Mouse (Mus musculus): ENCODE data around the gene AI467606. TPM values are rescaled to one million over a fixed set of nuclear protein-coding genes. Genes with fewer than 3 reads are reported as not detected.

AI467606 gene
- 1.6 TPM in 2 replicates for polyA plus RNA-seq (2011; ENCODE audit: insufficient read depth, insufficient read length, low read depth, missing spikeins)

- Histone ChIP-seq H3K9me3 (replicated peaks; ENCODE audit: control insufficient read depth, insufficient read depth, low read length, poor library complexity, severe bottlenecking) (no peaks in the 10 kb centered on the region), H3K9ac (ENCODE audit: low read depth, poor library complexity, severe bottlenecking) (peak within 1 kb of the TSS; percentile 39), H3K27me3 (ENCODE audit: control insufficient read depth, insufficient read depth, low read length, poor library complexity, severe bottlenecking) (no peaks in the 10 kb centered on the region), H3K4me1 (ENCODE audit: control insufficient read depth, insufficient read depth, low read length) (no peaks in the 10 kb centered on the region), H3K4me3 (ENCODE audit: low read depth, low read length) (peak within 1 kb of the TSS; percentile 64), H3K36me3 (ENCODE audit: control insufficient read depth, insufficient read depth, low read length, poor library complexity, severe bottlenecking) (no peaks in the 10 kb centered on the region), H3K27ac (ENCODE audit: insufficient read depth, low read length) (peak within 1 kb of the TSS; percentile 33)
- TF ChIP-seq POLR2A (IDR thresholded peaks at IDR 0.05; ENCODE audit: insufficient read depth, low read length) (peak; percentile 9), CTCF (IDR thresholded peaks at IDR 0.05; ENCODE audit: low read depth, low read length) (no peak), EP300 (IDR thresholded peaks at IDR 0.05; ENCODE audit: insufficient read depth, low read depth, low read length) (peak; percentile 26; the same call in 1 of the 2 replicates)
These were observed at the start of gene AI467606 for GRCm38 (mm10) chr7:127091114-127091896. Gene AI467606 (plus strand): TSS chr7:127091359.

GRCm38 (mm10) chr7:127041851-127042672 is 49.1 kb upstream of the AI467606 start, which contains the start of gene Kif22:
Gene Kif22 (minus strand): TSS chr7:127042471.
- H3K27ac ChIP-seq (ENCODE audit: insufficient read depth, low read length), result peak within 1 kb of the TSS; percentile 71
- H3K36me3 ChIP-seq (ENCODE audit: control insufficient read depth, insufficient read depth, low read length, poor library complexity, severe bottlenecking), result peaks cover 5% of the 10 kb centered on the region
- H3K9ac ChIP-seq (ENCODE audit: low read depth, poor library complexity, severe bottlenecking), result peak within 1 kb of the TSS; percentile 92
- no peaks in the 10 kb centered on the region for H3K9me3 ChIP-seq (replicated peaks; ENCODE audit: control insufficient read depth, insufficient read depth, low read length, poor library complexity, severe bottlenecking)
- peak within 1 kb of the TSS; percentile 96 for H3K4me3 ChIP-seq (ENCODE audit: low read depth, low read length)
- H3K27me3 ChIP-seq (ENCODE audit: control insufficient read depth, insufficient read depth, low read length, poor library complexity, severe bottlenecking), result no peaks in the 10 kb centered on the region
- no peaks in the 10 kb centered on the region for H3K4me1 ChIP-seq (ENCODE audit: control insufficient read depth, insufficient read depth, low read length)
- TF ChIP-seq CTCF (IDR thresholded peaks at IDR 0.05; ENCODE audit: low read depth, low read length) (no peak), POLR2A (IDR thresholded peaks at IDR 0.05; ENCODE audit: insufficient read depth, low read length) (peak; percentile 75)

DNA sequence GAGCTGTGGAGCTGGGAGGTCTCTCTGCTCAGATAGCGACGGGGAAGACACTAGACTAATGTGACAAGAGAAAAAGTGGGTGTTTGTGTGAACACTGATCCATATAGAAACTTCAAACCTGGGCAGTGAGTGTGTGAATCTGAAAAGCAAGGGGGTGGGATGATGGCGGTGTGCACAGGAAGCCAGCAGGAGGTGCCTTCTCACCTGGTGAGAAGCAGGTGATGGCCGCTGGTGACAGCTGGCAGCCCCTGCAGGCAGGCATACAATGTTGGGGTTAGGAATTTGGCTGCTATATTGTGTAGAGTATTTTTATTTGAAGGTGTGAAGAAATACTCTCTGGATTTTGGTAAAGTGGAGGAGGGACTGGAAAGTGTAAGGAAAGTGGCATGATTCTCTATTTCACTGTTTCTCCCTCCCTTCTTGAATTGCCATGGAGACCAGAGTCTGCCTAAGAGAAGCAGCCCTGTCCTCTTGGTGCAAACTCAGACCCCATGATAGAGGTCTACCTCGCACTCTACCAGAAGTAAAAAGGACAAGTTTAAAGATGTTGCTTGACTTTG is 36.1 kb upstream of the AI467606 start:
- H3K27ac ChIP-seq (ENCODE audit: insufficient read depth, low read length), result no peak overlapping the region
- H3K4me1 ChIP-seq (ENCODE audit: control insufficient read depth, insufficient read depth, low read length), result no peaks in the 10 kb centered on the region
- H3K4me3 ChIP-seq (ENCODE audit: low read depth, low read length), result no peak overlapping the region
- H3K27me3 ChIP-seq (ENCODE audit: control insufficient read depth, insufficient read depth, low read length, poor library complexity, severe bottlenecking), result no peaks in the 10 kb centered on the region; the same call in 1 of the 2 replicates
- no peak overlapping the region for H3K9ac ChIP-seq (ENCODE audit: low read depth, poor library complexity, severe bottlenecking)
- TF ChIP-seq EP300 (IDR thresholded peaks at IDR 0.05; ENCODE audit: insufficient read depth, low read depth, low read length) (no peak), POLR2A (IDR thresholded peaks at IDR 0.05; ENCODE audit: insufficient read depth, low read length) (no peak), CTCF (IDR thresholded peaks at IDR 0.05; ENCODE audit: low read depth, low read length) (no peak)
- H3K36me3 ChIP-seq (ENCODE audit: control insufficient read depth, insufficient read depth, low read length, poor library complexity, severe bottlenecking), result no peaks in the 10 kb centered on the region
- H3K9me3 ChIP-seq (replicated peaks; ENCODE audit: control insufficient read depth, insufficient read depth, low read length, poor library complexity, severe bottlenecking), result no peaks in the 10 kb centered on the region

DNA sequence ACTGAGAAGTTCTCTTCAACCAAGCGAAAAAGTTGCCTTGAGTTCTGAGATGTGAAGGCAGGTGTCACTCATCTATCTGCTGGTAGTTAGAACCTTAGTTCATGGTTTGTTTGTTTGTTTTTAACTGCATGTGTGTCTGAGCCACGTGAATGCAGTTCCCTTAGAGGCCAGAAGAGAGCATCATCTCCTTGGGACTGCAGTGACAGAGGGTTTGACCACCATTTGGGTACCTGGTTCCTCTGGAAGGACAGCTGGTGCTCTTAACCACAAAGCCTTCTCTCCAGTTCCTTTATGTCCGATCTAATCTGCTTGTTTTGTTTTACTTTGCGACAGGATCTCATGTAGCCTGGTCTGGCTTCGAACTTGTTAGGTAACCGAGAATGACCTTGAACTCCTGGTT is 25.6 kb upstream of the AI467606 start:
- H3K27me3 ChIP-seq (ENCODE audit: control insufficient read depth, insufficient read depth, low read length, poor library complexity, severe bottlenecking), result no peaks in the 10 kb centered on the region
- H3K9ac ChIP-seq (ENCODE audit: low read depth, poor library complexity, severe bottlenecking), result no peak overlapping the region
- H3K9me3 ChIP-seq (replicated peaks; ENCODE audit: control insufficient read depth, insufficient read depth, low read length, poor library complexity, severe bottlenecking), result no peaks in the 10 kb centered on the region
- H3K4me3 ChIP-seq (ENCODE audit: low read depth, low read length), result no peak overlapping the region
- TF ChIP-seq CTCF (IDR thresholded peaks at IDR 0.05; ENCODE audit: low read depth, low read length), result peak; percentile 9
- TF ChIP-seq EP300 (IDR thresholded peaks at IDR 0.05; ENCODE audit: insufficient read depth, low read depth, low read length), result no peak
- H3K4me1 ChIP-seq (ENCODE audit: control insufficient read depth, insufficient read depth, low read length), result peaks cover 2% of the 10 kb centered on the region
- H3K27ac ChIP-seq (ENCODE audit: insufficient read depth, low read length), result no peak overlapping the region
- no peaks in the 10 kb centered on the region for H3K36me3 ChIP-seq (ENCODE audit: control insufficient read depth, insufficient read depth, low read length, poor library complexity, severe bottlenecking)

GRCm38 (mm10) chr7:127066317-127066716 is 24.8 kb upstream of the AI467606 start:
- TF ChIP-seq EP300 (IDR thresholded peaks at IDR 0.05; ENCODE audit: insufficient read depth, low read depth, low read length) (no peak), POLR2A (IDR thresholded peaks at IDR 0.05; ENCODE audit: insufficient read depth, low read length) (no peak), CTCF (IDR thresholded peaks at IDR 0.05; ENCODE audit: low read depth, low read length) (no peak)
- Histone ChIP-seq H3K9ac (ENCODE audit: low read depth, poor library complexity, severe bottlenecking) (no peak overlapping the region), H3K27ac (ENCODE audit: insufficient read depth, low read length) (no peak overlapping the region), H3K9me3 (replicated peaks; ENCODE audit: control insufficient read depth, insufficient read depth, low read length, poor library complexity, severe bottlenecking) (no peaks in the 10 kb centered on the region), H3K4me1 (ENCODE audit: control insufficient read depth, insufficient read depth, low read length) (peaks cover 2% of the 10 kb centered on the region), H3K36me3 (ENCODE audit: control insufficient read depth, insufficient read depth, low read length, poor library complexity, severe bottlenecking) (no peaks in the 10 kb centered on the region), H3K27me3 (ENCODE audit: control insufficient read depth, insufficient read depth, low read length, poor library complexity, severe bottlenecking) (no peaks in the 10 kb centered on the region), H3K4me3 (ENCODE audit: low read depth, low read length) (no peak overlapping the region)

All from ES-Bruce4 (cell line).